Mouse (Mus musculus) midbrain, postnatal 0 days (tissue): ENCODE measurements around the gene Psmd2. TPM values are rescaled to one million over a fixed set of nuclear protein-coding genes. Genes with fewer than 3 reads are reported as not detected.
A peak's percentile ranks its signal among the peaks of the same experiment; 100 is the strongest.

ENCODE experiments used
- ATAC-seq: fragments of 200-750 bp; cut with Nextera tagmentation; 2 replicates; pipeline ENCODE4 v1.8.0; 2017; ENCODE audit warnings: moderate number of reproducible peaks, mild to moderate bottlenecking, moderate TSS enrichment, moderate library complexity; ENCODE audit not compliant: low FRiP score
- DNase-seq: peaks from one replicate; pipeline ENCODE4 v3.0.0-alpha.2; 2015; ENCODE audit warnings: low spot score
- H3K27ac ChIP-seq: fragments of 300-500 bp; sonication (generic); 2 replicates; pipeline ENCODE4 v1.5.1; 2014; ENCODE audit warnings: low read depth, mild to moderate bottlenecking, low read length, mixed read lengths
- H3K27me3 ChIP-seq: fragments of 300-500 bp; sonication (generic); 2 replicates; pipeline ENCODE4 v1.6.1; 2014; ENCODE audit warnings: low read length, control low read depth, mixed read lengths; ENCODE audit not compliant: insufficient read depth
- H3K36me3 ChIP-seq: fragments of 300-500 bp; sonication (generic); 2 replicates; pipeline ENCODE4 v1.6.1; 2014; ENCODE audit warnings: low read length, control low read depth, mixed read lengths; ENCODE audit not compliant: insufficient read depth
- H3K4me1 ChIP-seq: fragments of 300-500 bp; sonication (generic); 2 replicates; pipeline ENCODE4 v1.6.1; 2014; ENCODE audit warnings: mild to moderate bottlenecking, control low read depth, antibody characterized with exemption, low read length, mixed read lengths; ENCODE audit not compliant: insufficient read depth
- H3K4me2 ChIP-seq: fragments of 300-500 bp; sonication (generic); 2 replicates; pipeline ENCODE4 v1.6.1; 2014; ENCODE audit warnings: low read depth, mild to moderate bottlenecking, low read length, mixed read lengths; ENCODE audit not compliant: poor library complexity, severe bottlenecking
- H3K4me3 ChIP-seq: fragments of 300-500 bp; sonication (generic); 2 replicates; pipeline ENCODE4 v1.5.1; 2014; ENCODE audit warnings: low read depth, mild to moderate bottlenecking, low read length, moderate library complexity
- H3K9ac ChIP-seq: fragments of 300-500 bp; sonication (generic); replicated peaks from 2 replicates; pipeline ENCODE4 v1.6.1; 2014; ENCODE audit warnings: mild to moderate bottlenecking, low read length, moderate library complexity, mixed read lengths; ENCODE audit not compliant: poor library complexity, severe bottlenecking
- H3K9me3 ChIP-seq: fragments of 300-500 bp; sonication (generic); 2 replicates; pipeline ENCODE4 v1.6.1; 2016; ENCODE audit warnings: low read length, control low read depth
- CTCF ChIP-seq: IDR thresholded peaks from 2 replicates; pipeline ENCODE4 v1.5.1; 2016; ENCODE audit warnings: antibody characterized with exemption, mild to moderate bottlenecking
- WGBS: fragments of 180-500 bp; shearing (Covaris S2); extraction: QIAGEN DNeasy Blood & Tissue Kit; methylation state at CpG from one replicate; pipeline ENCODE4 v1.1.7; 2014; 5-methylcytosine and 5-hydroxymethylcytosine counted together
- polyA plus RNA-seq: library from polyadenylated mRNA; unstranded; fragments of >200 nt; fragmentation: Nextera tagmentation; extraction: Ambion mirVana; gene quantifications from 2 replicates; pipeline ENCODE4 v1.2.1, GENCODE M21; 2015
- total RNA-seq: library from RNA; depleted of rRNA; stranded (reverse); fragments of >200 nt; gene quantifications from 2 replicates; pipeline ENCODE4 v1.2.3, GENCODE M21; 2014

The Psmd2 gene
- total and polyA plus RNA-seq, 2 experiments from 2014 or later: 201 to 316 TPM

DNA sequence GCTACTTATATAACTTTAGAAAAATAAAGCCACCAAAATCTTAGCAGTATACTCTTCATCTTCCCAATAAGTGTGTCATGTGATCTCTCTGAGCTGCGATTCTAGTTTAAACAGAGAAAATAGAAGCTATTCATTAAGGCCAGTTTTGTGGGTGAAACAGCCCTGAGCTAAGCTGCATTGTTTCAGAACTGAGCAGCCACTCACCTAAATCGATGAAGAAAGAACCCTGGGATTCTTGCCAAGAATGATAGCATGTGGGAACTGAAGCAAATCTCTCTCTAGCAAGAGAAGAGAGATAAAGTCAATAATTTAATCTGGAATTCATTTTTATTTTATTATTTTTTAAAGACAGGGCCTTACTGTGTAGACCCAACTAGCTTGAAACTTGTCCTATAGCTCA lies 28.2 kb upstream of the Psmd2 start:
- 0 out of 2 replicates have a peak, but pooled peaks cover 4% of the 10 kb centered on the region for H3K36me3 ChIP-seq
- no peak for ATAC-seq
- no peak for DNase-seq
- TF ChIP-seq CTCF: no peak
- H3K9me3 ChIP-seq: no peaks in the 10 kb centered on the region
- 0 out of 2 replicates have a peak overlapping the region, but pooled peaks have one; percentile 80 for H3K9ac ChIP-seq
- WGBS: 41% methylated on average over 2 of the region's 2 CpGs
- peaks cover 6% of the 10 kb centered on the region; the same call in 1 of the 2 replicates for H3K4me1 ChIP-seq
- H3K27me3 ChIP-seq: no peaks in the 10 kb centered on the region
- no peak overlapping the region for H3K4me2 ChIP-seq
- H3K4me3 ChIP-seq: no peak overlapping the region
- peak overlapping the region; percentile 97 for H3K27ac ChIP-seq

DNA sequence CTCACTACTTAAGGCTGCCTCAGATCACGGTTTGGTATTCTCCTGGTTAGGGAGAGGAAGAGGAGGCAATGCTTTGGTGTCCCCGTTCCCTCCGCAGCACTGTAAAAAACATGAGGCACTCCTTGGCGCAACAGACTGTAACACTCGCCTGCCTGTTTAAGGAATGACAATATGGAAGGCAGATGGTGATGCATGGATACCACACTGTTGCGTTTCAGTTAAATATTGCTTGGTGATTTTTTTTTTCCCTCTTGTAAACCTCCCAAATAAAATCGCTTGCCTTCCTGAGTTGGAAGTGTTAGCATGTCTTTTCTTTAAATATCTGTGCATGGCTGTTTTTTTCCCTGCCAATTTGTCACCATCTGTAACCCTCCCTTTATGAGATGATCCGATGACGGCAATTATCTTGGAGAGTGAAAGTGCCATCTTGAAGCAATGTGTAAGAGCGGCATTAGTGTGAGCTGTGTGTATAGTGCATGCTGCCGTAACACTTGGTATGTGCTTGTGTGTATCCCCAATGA lies 22.5 kb upstream of the Psmd2 start:
- WGBS: 58% methylated on average over 11 of the region's 11 CpGs
- ATAC-seq (no peak), DNase-seq (peak; percentile 21)
- TF ChIP-seq CTCF: no peak
- no peaks in the 10 kb centered on the region for H3K4me1 ChIP-seq
- no peaks in the 10 kb centered on the region for H3K27me3 ChIP-seq
- peak overlapping the region; percentile 38 for H3K27ac ChIP-seq
- H3K4me3 ChIP-seq: peak overlapping the region; percentile 63; the same call in 1 of the 2 replicates
- H3K36me3 ChIP-seq: peaks cover 3% of the 10 kb centered on the region; the same call in 1 of the 2 replicates
- H3K4me2 ChIP-seq: peak overlapping the region; percentile 93
- H3K9me3 ChIP-seq: no peaks in the 10 kb centered on the region
- 0 out of 2 replicates have a peak overlapping the region, but pooled peaks have one; percentile 92 for H3K9ac ChIP-seq

DNA sequence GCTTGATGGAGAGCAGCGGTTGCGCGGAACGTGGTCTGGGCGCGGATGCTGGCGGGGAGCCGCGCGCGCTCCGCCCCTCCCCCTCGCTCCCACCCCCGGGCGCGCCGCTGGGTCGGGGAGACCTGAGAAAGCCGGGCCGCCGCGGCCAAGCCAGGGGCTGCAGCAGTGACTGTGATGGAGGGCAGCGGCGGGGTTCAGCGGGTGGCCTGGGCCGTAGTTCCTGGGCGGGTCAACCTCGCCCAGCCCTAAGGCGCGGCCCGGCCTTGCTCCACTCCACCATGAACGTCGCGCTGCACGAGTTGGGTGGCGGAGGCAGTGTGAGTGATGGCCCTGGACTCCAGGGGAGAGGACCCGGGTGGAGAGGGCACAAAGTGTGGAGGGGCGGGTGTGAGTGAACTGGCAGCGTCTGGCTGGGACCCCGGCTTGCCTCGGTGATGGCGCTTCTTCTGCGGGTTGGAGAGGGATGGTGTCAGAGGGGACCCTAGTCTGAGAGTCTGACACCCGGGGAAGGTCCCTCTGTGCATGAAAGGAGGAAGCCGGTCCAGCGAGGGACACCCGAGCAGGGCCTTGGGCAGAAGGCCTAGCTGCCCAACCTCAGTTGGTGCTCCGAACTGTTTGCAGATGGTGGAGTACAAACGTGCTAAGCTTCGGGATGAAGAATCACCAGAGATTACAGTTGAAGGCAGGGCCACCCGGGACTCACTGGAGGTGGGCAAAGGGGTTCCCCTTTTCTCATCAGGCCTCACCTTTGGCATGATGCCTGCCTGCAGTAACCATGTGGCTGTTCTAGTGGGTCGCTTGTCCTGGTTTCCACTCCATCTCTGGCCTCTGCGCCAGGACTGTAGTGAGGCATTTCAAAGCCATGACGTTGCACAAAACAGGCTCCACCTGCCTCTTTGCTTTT lies 21.5 kb upstream of the Psmd2 start, which contains the start of gene Ece2:
Ece2 (plus strand) TSS at position 98 of the 904 bp plus-strand sequence.
- Histone ChIP-seq H3K9me3 (no peaks in the 10 kb centered on the region), H3K4me2 (peak within 1 kb of the TSS; percentile 93), H3K36me3 (peaks cover 5% of the 10 kb centered on the region), H3K4me1 (no peaks in the 10 kb centered on the region), H3K4me3 (peak within 1 kb of the TSS; percentile 63), H3K27ac (peak within 1 kb of the TSS; percentile 78), H3K27me3 (no peaks in the 10 kb centered on the region), H3K9ac (peak within 1 kb of the TSS; percentile 92)
- TF ChIP-seq CTCF: no peak
- ATAC-seq (peak; percentile 68), DNase-seq (peak; percentile 32)
- 6% methylated on average over 53 of the region's 54 CpGs for WGBS

DNA sequence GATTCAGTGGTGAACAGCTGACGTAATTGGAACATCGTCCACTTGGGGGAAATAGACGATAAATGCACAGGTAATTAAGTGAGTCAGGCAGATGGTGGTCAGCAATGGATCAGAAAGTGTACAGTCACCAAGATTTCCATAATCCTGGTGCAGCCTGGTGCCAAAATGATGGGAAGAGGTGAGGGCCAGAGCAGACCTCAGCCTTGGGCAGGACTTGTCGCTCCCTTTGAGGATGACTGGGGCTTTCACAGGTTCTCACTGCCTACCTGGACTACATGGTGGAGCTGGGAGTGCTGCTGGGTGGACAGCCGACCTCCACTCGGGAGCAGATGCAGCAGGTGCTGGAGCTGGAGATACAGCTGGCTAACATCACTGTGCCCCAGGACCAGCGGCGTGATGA lies 14.0 kb upstream of the Psmd2 start:
- Histone ChIP-seq H3K4me3 (no peak overlapping the region), H3K27ac (no peak overlapping the region), H3K36me3 (peaks cover 5% of the 10 kb centered on the region), H3K4me1 (no peaks in the 10 kb centered on the region; the same call in 1 of the 2 replicates), H3K4me2 (no peak overlapping the region), H3K27me3 (no peaks in the 10 kb centered on the region), H3K9ac (no peak overlapping the region), H3K9me3 (no peaks in the 10 kb centered on the region)
- DNase-seq: no peak
- WGBS: 79% methylated on average over 8 of the region's 8 CpGs
- ATAC-seq: no peak
- TF ChIP-seq CTCF: no peak

DNA sequence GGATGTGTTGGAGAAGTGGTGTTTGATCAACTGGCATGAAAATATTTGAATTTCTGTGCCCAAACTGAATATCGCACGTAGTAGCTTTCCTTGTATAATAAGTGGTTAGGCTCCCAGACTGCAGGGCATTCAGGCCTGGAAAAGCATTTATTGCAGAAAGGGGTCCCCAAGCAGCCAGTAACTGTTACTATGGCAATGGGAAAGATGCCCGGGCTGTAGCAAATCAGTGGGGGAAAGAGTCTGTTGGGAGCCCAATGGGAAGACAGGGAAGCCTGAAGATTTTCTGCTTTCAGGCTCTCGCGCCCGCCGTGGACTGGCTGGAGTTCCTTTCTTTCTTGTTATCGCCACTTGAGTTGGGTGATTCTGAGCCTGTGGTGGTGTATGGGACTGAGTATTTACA lies 13.1 kb upstream of the Psmd2 start:
- no peaks in the 10 kb centered on the region for H3K9me3 ChIP-seq
- H3K4me1 ChIP-seq: no peaks in the 10 kb centered on the region; the same call in 1 of the 2 replicates
- ATAC-seq (0 out of 2 replicates have a peak, but pooled peaks have one; percentile 36), DNase-seq (peak; percentile 79)
- no peak overlapping the region for H3K4me3 ChIP-seq
- 54% methylated on average over 8 of the region's 8 CpGs for WGBS
- no peak for TF ChIP-seq CTCF
- H3K27me3 ChIP-seq: no peaks in the 10 kb centered on the region
- peaks cover 7% of the 10 kb centered on the region for H3K36me3 ChIP-seq
- peak overlapping the region; percentile 22; the same call in 1 of the 2 replicates for H3K4me2 ChIP-seq
- peak overlapping the region; percentile 47; the same call in 1 of the 2 replicates for H3K27ac ChIP-seq
- no peak overlapping the region for H3K9ac ChIP-seq
